In the genomic region with DNA sequence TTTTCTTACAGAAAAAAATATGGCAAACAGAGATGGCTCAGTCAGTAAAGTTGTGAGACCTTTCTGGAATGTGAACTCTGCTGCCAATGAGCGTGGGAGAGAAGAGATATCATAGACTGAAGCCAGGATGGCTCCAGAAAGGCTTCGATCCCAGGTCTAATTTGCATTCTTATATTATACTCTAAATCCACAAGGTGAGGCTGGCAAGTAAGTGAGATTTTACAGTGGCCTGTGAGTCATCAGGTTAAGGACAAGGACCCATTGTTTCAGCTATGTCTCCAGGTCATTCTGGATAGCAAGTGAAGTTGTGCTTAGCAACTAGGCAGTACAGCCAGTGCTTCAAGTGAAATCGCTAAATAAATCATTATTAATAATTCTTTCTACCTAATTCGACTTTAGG, we compare ENCODE assay signal across 30 mouse cellular contexts. TPM values are rescaled to one million over a fixed set of nuclear protein-coding genes. Genes with fewer than 3 reads are reported as not detected.
DNase-seq lines count a peak whose midpoint lies in the region; TF ChIP-seq lines count a peak whose summit lies in the region.
"Had no signal": no experiment of that assay in that cellular context is flagged by ENCODE, and none has a peak within 500 bp of the region (broad histone marks: within the 10 kb centered on the region; RNA-seq: fewer than 3 reads in every experiment).

No protein-coding gene starts in this region.

- H3K79me2 ChIP-seq in myocyte (ENCODE audit: control insufficient read depth, insufficient read depth), result no peaks in the 10 kb centered on the region

- H3K27me3 ChIP-seq in myocyte (ENCODE audit: control insufficient read depth, insufficient read depth, insufficient read length), result no peaks in the 10 kb centered on the region
- H3K27me3 ChIP-seq: embryonic facial prominence, embryonic 13.5 days; forebrain, embryonic 13.5 days; heart, embryonic 15.5 days; hindbrain, embryonic 15.5 days had no signal

- no peak for TF ChIP-seq POLR2A in myocyte (IDR thresholded peaks at IDR 0.05; ENCODE audit: insufficient read length, low read depth)

- H3ac ChIP-seq in myocyte (ENCODE audit: control insufficient read depth, insufficient read length), result no peak overlapping the region

- peak; percentile 79 for DNase-seq in 3T3-L1 (ENCODE audit: low read depth, low spot score)
- DNase-seq in NIH3T3 (ENCODE audit: low read depth), result peak; percentile 52
- DNase-seq in adipocyte (ENCODE audit: low spot score), result peak; percentile 16
- no peak for DNase-seq in c-Kit-positive CD71-positive TER-119-positive erythroid progenitor cells, embryonic 14.5 days (ENCODE audit: low spot score)
- DNase-seq in ovary, postnatal 10 days (ENCODE audit: low spot score), result no peak
- DNase-seq in embryo, embryonic 11 days, result no peak
- DNase-seq: adrenal gland, adult 8-10 months; adrenal gland, postnatal 25 days; cerebellum, adult 18-20 months; cerebellum, adult 9-10 months; cerebellum, postnatal 14 days; gastrocnemius, postnatal 25 days; heart, postnatal 10 days; heart, postnatal 36 days; kidney, adult 2 months had no signal

- H3K4me3 ChIP-seq in myocyte, result no peak overlapping the region
- H3K4me3 ChIP-seq: embryonic facial prominence, embryonic 10.5 days; embryonic facial prominence, embryonic 13.5 days; erythroblast, embryonic 14.5 days; forebrain, embryonic 10.5 days; forebrain, embryonic 13.5 days; heart, embryonic 15.5 days; hindbrain, embryonic 10.5 days; hindbrain, embryonic 15.5 days had no signal

- H3K4me2 ChIP-seq in myocyte (ENCODE audit: low read depth), result peak overlapping the region; percentile 40
- H3K4me2 ChIP-seq: embryonic facial prominence, embryonic 13.5 days; forebrain, embryonic 13.5 days; heart, embryonic 11.5 days; heart, embryonic 15.5 days; hindbrain, embryonic 15.5 days had no signal

- H3K36me3 ChIP-seq in myocyte (ENCODE audit: control insufficient read depth, insufficient read depth), result no peaks in the 10 kb centered on the region
- H3K36me3 ChIP-seq: embryonic facial prominence, embryonic 10.5 days; embryonic facial prominence, embryonic 13.5 days; forebrain, embryonic 10.5 days; heart, embryonic 15.5 days; hindbrain, embryonic 10.5 days; hindbrain, embryonic 15.5 days had no signal

TF ChIP-seq in myocyte, 11 proteins besides CTCF, POLR2A, EP300 and RAD21:
- TF ChIP-seq POLR2AphosphoS2 (IDR thresholded peaks at IDR 0.05; ENCODE audit: insufficient read length, low read depth) (no peak), SRF (IDR thresholded peaks at IDR 0.05; ENCODE audit: control insufficient read depth, insufficient read length, low read depth) (no peak), MAX (IDR thresholded peaks at IDR 0.05; ENCODE audit: low read depth) (no peak), USF1 (IDR thresholded peaks at IDR 0.05; ENCODE audit: low read depth) (no peak), REST (IDR thresholded peaks at IDR 0.05; ENCODE audit: insufficient read depth, insufficient read length) (no peak), MYOG (IDR thresholded peaks at IDR 0.05; ENCODE audit: control insufficient read depth in 1 of 3, insufficient read depth in 1 of 3, insufficient read length in 2 of 3, low read depth in 2 of 3) (no peak), MYOD1 (IDR thresholded peaks at IDR 0.05; ENCODE audit: control insufficient read depth in 1 of 3, insufficient read length in 2 of 3, low read depth in 2 of 3) (no peak), E2F4 (IDR thresholded peaks at IDR 0.05; ENCODE audit: insufficient read depth) (no peak), CEBPB (IDR thresholded peaks at IDR 0.05; ENCODE audit: insufficient read depth, poor library complexity, severe bottlenecking) (no peak), TCF3 (IDR thresholded peaks at IDR 0.05; ENCODE audit: insufficient read length, low read depth) (no peak), TCF12 (IDR thresholded peaks at IDR 0.05; ENCODE audit: insufficient read depth, poor library complexity, severe bottlenecking) (no peak)

RNA-seq across cellular contexts. Expression of gene AU018091, which starts 33.4 kb away (rescaled TPM):
- polyA plus RNA-seq in myocyte (2012; fragmentation: generic; extraction: Trizol), result 0.71 TPM
- polyA plus RNA-seq: CD4-positive, CD25-positive, alpha-beta regulatory T cell, adult 4 months; erythroblast, embryonic 14.5 days; forebrain, embryonic 13.5 days; forebrain, embryonic 16.5 days; heart, embryonic 11.5 days; heart, embryonic 15.5 days; hindbrain, embryonic 15.5 days; intestine, embryonic 14.5 days; intestine, postnatal 0 days; kidney, adult 2 months; kidney, embryonic 14.5 days had no signal

Comparison
In these comparisons a context has a peak if more than half of its experiments do, and no peak if none do; other contexts are left out.
1. DNase-seq: peak in 3T3-L1 (single experiment), NIH3T3 (single experiment) and adipocyte (single experiment); none in c-Kit-positive CD71-positive TER-119-positive erythroid progenitor cells, embryonic 14.5 days (single experiment), ovary, postnatal 10 days (single experiment) and embryo, embryonic 11 days (single experiment).